Mouse (Mus musculus) spleen, adult 18-20 months (tissue): ENCODE data around the gene Gm4181.
"Not testable (repeated sequence)": the region's sequence is repeated elsewhere in the genome, so short reads cannot be mapped to it uniquely, and the experiment has no call there.

ENCODE experiments used
- DNase-seq, 2 experiments: peaks; one replicate each; pipeline ENCODE4 v3.0.0; 2022; ENCODE audit warnings: mixed read lengths in 2 of 2

The Gm4181 gene

GRCm38 (mm10) chr14:51635566-51635965 lies at the start of gene Gm4181:
TSS of gene Gm4181 (minus strand) at chr14:51635666.
- DNase-seq: not testable (repeated sequence)

GRCm38 (mm10) chr14:51677269-51677668 lies 41.8 kb upstream of the Gm4181 start:
- no peak for DNase-seq

GRCm38 (mm10) chr14:51632426-51632825 lies 3.0 kb downstream of the Gm4181 start:
- DNase-seq: peak; percentile 3 to 14

GRCm38 (mm10) chr14:51611210-51611609 lies 24.3 kb downstream of the Gm4181 start, which contains the start of gene Gm17078:
TSS of gene Gm17078 (minus strand) at chr14:51611310.
- DNase-seq: no peak

GRCm38 (mm10) chr14:51592039-51592438 lies 43.4 kb downstream of the Gm4181 start, which contains the start of gene Gm17174:
TSS of gene Gm17174 (minus strand) at chr14:51592139.
- DNase-seq: not testable (repeated sequence)
